Mouse (Mus musculus) myocyte (in vitro differentiated cells): ENCODE results near the gene B3gnt5.

Source experiments
- CEBPB ChIP-seq: IDR thresholded peaks from 2 replicates; pipeline ENCODE4 v1.6.1; 2011; ENCODE audit warnings: mild to moderate bottlenecking, moderate library complexity; ENCODE audit not compliant: poor library complexity, insufficient read depth, severe bottlenecking
- USF1 ChIP-seq: IDR thresholded peaks from one replicate; pipeline ENCODE4 v1.6.1; 2011; ENCODE audit warnings: low read depth, mild to moderate bottlenecking, control low read depth, moderate library complexity

DNA sequence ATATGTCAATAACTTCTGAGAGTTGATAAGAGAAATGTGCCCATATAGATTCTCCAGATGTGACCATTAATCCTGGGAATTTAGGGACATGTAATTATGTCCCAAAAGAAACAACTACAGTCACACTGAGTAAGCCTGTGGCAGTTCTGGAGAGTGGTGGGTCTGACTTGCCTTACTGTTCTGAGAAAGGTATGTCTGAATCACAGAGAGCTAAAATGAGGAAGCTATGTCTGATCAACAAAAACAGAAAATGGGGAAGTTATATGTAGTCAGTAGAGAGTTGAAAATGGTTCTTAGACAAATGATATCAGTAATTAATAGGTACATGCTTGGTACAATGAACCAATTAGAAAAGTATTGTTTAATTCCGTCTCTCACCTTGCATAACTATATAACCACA lies 27.1 kb upstream of the B3gnt5 start:
- no peak for TF ChIP-seq USF1
- TF ChIP-seq CEBPB = no peak
